Mouse (Mus musculus) erythroblast, embryonic 14.5 days (primary cell): ENCODE measurements around the gene Apln.

Experiments
- GATA1 ChIP-seq: IDR thresholded peaks from 2 replicates; pipeline ENCODE4 v1.6.1; 2012; ENCODE audit warnings: low read length, inconsistent platforms, mixed read lengths
- TAL1 ChIP-seq: IDR thresholded peaks from 3 replicates; pipeline ENCODE4 v1.6.1; 2012; ENCODE audit warnings: low read length, inconsistent platforms, mixed read lengths

- TF ChIP-seq GATA1 (no peak), TAL1 (no peak)
Measured at GRCm38 (mm10) chrX:48076806-48077425, 42.3 kb upstream of the Apln start.
